ENCODE assay signal across 13 mouse cellular contexts in genomic region chr11:44550996-44551395, GRCm38 (mm10). TPM values are rescaled to one million over a fixed set of nuclear protein-coding genes. Genes with fewer than 3 reads are reported as not detected.
DNase-seq lines count a peak whose midpoint lies in the region; ATAC-seq and TF ChIP-seq lines count a peak whose summit lies in the region.
"Had no signal": no experiment of that assay in that cellular context is flagged by ENCODE, and none has a peak within 500 bp of the region (broad histone marks: within the 10 kb centered on the region; RNA-seq: fewer than 3 reads in every experiment).

No protein-coding gene starts in this region.

- peak; percentile 64 for ATAC-seq in erythroblast, adult 5-6 weeks (replicated peaks; ENCODE audit: low FRiP score, poor library complexity, severe bottlenecking)
- ATAC-seq: activated CD4-positive, CD25-positive, alpha-beta regulatory T cell, adult 4 months had no signal

- TF ChIP-seq CTCF in left cerebral cortex, adult 2 months (IDR thresholded peaks at IDR 0.05): peak; percentile 28

- peak; percentile 39 for DNase-seq in embryo, embryonic 10 days (ENCODE audit: low spot score)
- no peak for DNase-seq in embryo, embryonic 9.5 days (ENCODE audit: extremely low spot score)
- no peak for DNase-seq in left cerebral cortex, adult 2 months (ENCODE audit: extremely low spot score in 1 of 2, low spot score in 2 of 2)
- no peak for DNase-seq in left cerebral cortex, adult 18-20 months (ENCODE audit: low spot score in 2 of 2)
- peak; percentile 77 for DNase-seq in ES-CJ7 (ENCODE audit: low read depth, low spot score)
- no peak for DNase-seq in right cerebral cortex, postnatal 25 days
- no peak for DNase-seq in urinary bladder, postnatal 10 days (ENCODE audit: low spot score)
- DNase-seq: thymus, postnatal 25 days had no signal

- intact Hi-C loops in left cerebral cortex, adult 2 months (cut with DNase I): no loop called here

- H3K4me3 ChIP-seq in left cerebral cortex, adult 2 months: no peak overlapping the region
- H3K4me3 ChIP-seq: embryonic facial prominence, embryonic 12.5 days; heart, embryonic 12.5 days; midbrain, embryonic 10.5 days had no signal

- no peak overlapping the region for H3K27ac ChIP-seq in left cerebral cortex, adult 2 months
- H3K27ac ChIP-seq: embryonic facial prominence, embryonic 12.5 days; midbrain, embryonic 10.5 days had no signal

RNA-seq across cellular contexts. Expression of gene Rnf145, which starts 32.2 kb away (rescaled TPM):
- 10 to 100 TPM; 82.0 to 97.8 TPM for total RNA-seq in left cerebral cortex, adult 2 months (2021)
- total RNA-seq in left cerebral cortex, adult 18-20 months (2021): 10 to 100 TPM; 92.1 to 93.9 TPM
- total RNA-seq in erythroblast, adult 5-6 weeks (2015; ENCODE audit: low replicate concordance): 193 and 204 TPM in 2 replicates
- 394 and 452 TPM in 2 replicates for total RNA-seq in erythroblast, adult 5-6 weeks (2017; ENCODE audit: low replicate concordance)

Comparison
In these comparisons a context has a peak if more than half of its experiments do, and no peak if none do; other contexts are left out.
1. DNase-seq: peak in embryo, embryonic 10 days (single experiment) and ES-CJ7 (single experiment); none in embryo, embryonic 9.5 days (single experiment), left cerebral cortex, adult 2 months (0 of 2), left cerebral cortex, adult 18-20 months (0 of 2), right cerebral cortex, postnatal 25 days (single experiment) and urinary bladder, postnatal 10 days (single experiment).